Mouse (Mus musculus): ENCODE measurements around the gene Prr15. TPM values are rescaled to one million over a fixed set of nuclear protein-coding genes. Genes with fewer than 3 reads are reported as not detected.

Prr15 gene
- polyA plus RNA-seq, 1 experiment = 0.35 TPM

- Histone ChIP-seq H3K4me1 (ENCODE audit: control insufficient read depth, insufficient read depth, low read length) (no peaks in the 10 kb centered on the region), H3K27ac (ENCODE audit: insufficient read depth, low read length) (no peak overlapping the region), H3K4me3 (ENCODE audit: insufficient read depth, low read length) (no peak overlapping the region)
- TF ChIP-seq POLR2A (IDR thresholded peaks at IDR 0.05; ENCODE audit: low read depth, low read length) (no peak), CTCF (IDR thresholded peaks at IDR 0.05; ENCODE audit: borderline replicate concordance, insufficient read depth, low read length) (no peak)
These were observed 28.4 kb upstream of the Prr15 start for GRCm38 (mm10) chr6:54297231-54297630.

GRCm38 (mm10) chr6:54299417-54299816 is 26.2 kb upstream of the Prr15 start:
- no peak for TF ChIP-seq CTCF (IDR thresholded peaks at IDR 0.05; ENCODE audit: borderline replicate concordance, insufficient read depth, low read length)
- TF ChIP-seq POLR2A (IDR thresholded peaks at IDR 0.05; ENCODE audit: low read depth, low read length) = no peak
- H3K4me3 ChIP-seq (ENCODE audit: insufficient read depth, low read length) = no peak overlapping the region
- H3K4me1 ChIP-seq (ENCODE audit: control insufficient read depth, insufficient read depth, low read length) = no peaks in the 10 kb centered on the region
- H3K27ac ChIP-seq (ENCODE audit: insufficient read depth, low read length) = no peak overlapping the region

GRCm38 (mm10) chr6:54305777-54306176 is 19.9 kb upstream of the Prr15 start:
- Histone ChIP-seq H3K27ac (ENCODE audit: insufficient read depth, low read length) (no peak overlapping the region), H3K4me3 (ENCODE audit: insufficient read depth, low read length) (no peak overlapping the region), H3K4me1 (ENCODE audit: control insufficient read depth, insufficient read depth, low read length) (no peaks in the 10 kb centered on the region)
- TF ChIP-seq CTCF (IDR thresholded peaks at IDR 0.05; ENCODE audit: borderline replicate concordance, insufficient read depth, low read length) = no peak
- TF ChIP-seq POLR2A (IDR thresholded peaks at IDR 0.05; ENCODE audit: low read depth, low read length) = no peak

- H3K27ac ChIP-seq (ENCODE audit: insufficient read depth, low read length) = no peak overlapping the region
- no peak overlapping the region for H3K4me3 ChIP-seq (ENCODE audit: insufficient read depth, low read length)
- TF ChIP-seq POLR2A (IDR thresholded peaks at IDR 0.05; ENCODE audit: low read depth, low read length) = no peak
- no peak for TF ChIP-seq CTCF (IDR thresholded peaks at IDR 0.05; ENCODE audit: borderline replicate concordance, insufficient read depth, low read length)
- H3K4me1 ChIP-seq (ENCODE audit: control insufficient read depth, insufficient read depth, low read length) = no peaks in the 10 kb centered on the region
These were observed 12.6 kb upstream of the Prr15 start for GRCm38 (mm10) chr6:54313071-54313470.

- Histone ChIP-seq H3K4me3 (ENCODE audit: insufficient read depth, low read length) (no peak overlapping the region), H3K4me1 (ENCODE audit: control insufficient read depth, insufficient read depth, low read length) (no peaks in the 10 kb centered on the region), H3K27ac (ENCODE audit: insufficient read depth, low read length) (no peak overlapping the region)
- TF ChIP-seq POLR2A (IDR thresholded peaks at IDR 0.05; ENCODE audit: low read depth, low read length) (no peak), CTCF (IDR thresholded peaks at IDR 0.05; ENCODE audit: borderline replicate concordance, insufficient read depth, low read length) (no peak)
These were observed 7.0 kb upstream of the Prr15 start for GRCm38 (mm10) chr6:54318618-54319017.

- no peak overlapping the region for H3K4me3 ChIP-seq (ENCODE audit: insufficient read depth, low read length)
- no peaks in the 10 kb centered on the region for H3K4me1 ChIP-seq (ENCODE audit: control insufficient read depth, insufficient read depth, low read length)
These were observed 6.4 kb upstream of the Prr15 start for GRCm38 (mm10) chr6:54319198-54319597.

GRCm38 (mm10) chr6:54320236-54320635 is 5.4 kb upstream of the Prr15 start:
- TF ChIP-seq POLR2A (IDR thresholded peaks at IDR 0.05; ENCODE audit: low read depth, low read length) (no peak), CTCF (IDR thresholded peaks at IDR 0.05; ENCODE audit: borderline replicate concordance, insufficient read depth, low read length) (no peak)
- H3K27ac ChIP-seq (ENCODE audit: insufficient read depth, low read length) = no peak overlapping the region
- H3K4me1 ChIP-seq (ENCODE audit: control insufficient read depth, insufficient read depth, low read length) = no peaks in the 10 kb centered on the region
- H3K4me3 ChIP-seq (ENCODE audit: insufficient read depth, low read length) = no peak overlapping the region

More at GRCm38 (mm10) chr6:54319198-54319597, 6.4 kb upstream of the Prr15 start:
- TF ChIP-seq POLR2A (IDR thresholded peaks at IDR 0.05; ENCODE audit: low read depth, low read length) (no peak), CTCF (IDR thresholded peaks at IDR 0.05; ENCODE audit: borderline replicate concordance, insufficient read depth, low read length) (no peak)
- H3K27ac ChIP-seq (ENCODE audit: insufficient read depth, low read length) = no peak overlapping the region

GRCm38 (mm10) chr6:54326671-54327625 is 1.3 kb downstream of the Prr15 start:
- Histone ChIP-seq H3K4me1 (ENCODE audit: control insufficient read depth, insufficient read depth, low read length) (peaks cover 2% of the 10 kb centered on the region; the same call in 1 of the 2 replicates), H3K27ac (ENCODE audit: insufficient read depth, low read length) (no peak overlapping the region), H3K4me3 (ENCODE audit: insufficient read depth, low read length) (peak overlapping the region; percentile 35)
- TF ChIP-seq POLR2A (IDR thresholded peaks at IDR 0.05; ENCODE audit: low read depth, low read length) (no peak), CTCF (IDR thresholded peaks at IDR 0.05; ENCODE audit: borderline replicate concordance, insufficient read depth, low read length) (no peak)

GRCm38 (mm10) chr6:54327626-54328003 is 2.0 kb downstream of the Prr15 start:
- TF ChIP-seq POLR2A (IDR thresholded peaks at IDR 0.05; ENCODE audit: low read depth, low read length) (no peak), CTCF (IDR thresholded peaks at IDR 0.05; ENCODE audit: borderline replicate concordance, insufficient read depth, low read length) (no peak)
- H3K4me1 ChIP-seq (ENCODE audit: control insufficient read depth, insufficient read depth, low read length) = peaks cover 2% of the 10 kb centered on the region; the same call in 1 of the 2 replicates
- H3K4me3 ChIP-seq (ENCODE audit: insufficient read depth, low read length) = peak overlapping the region; percentile 35
- H3K27ac ChIP-seq (ENCODE audit: insufficient read depth, low read length) = no peak overlapping the region

- H3K4me1 ChIP-seq (ENCODE audit: control insufficient read depth, insufficient read depth, low read length) = peaks cover 2% of the 10 kb centered on the region; the same call in 1 of the 2 replicates
- TF ChIP-seq CTCF (IDR thresholded peaks at IDR 0.05; ENCODE audit: borderline replicate concordance, insufficient read depth, low read length) = no peak
- TF ChIP-seq POLR2A (IDR thresholded peaks at IDR 0.05; ENCODE audit: low read depth, low read length) = no peak
- H3K4me3 ChIP-seq (ENCODE audit: insufficient read depth, low read length) = no peak overlapping the region
- no peak overlapping the region for H3K27ac ChIP-seq (ENCODE audit: insufficient read depth, low read length)
These were observed 3.1 kb downstream of the Prr15 start for GRCm38 (mm10) chr6:54328783-54329182.

All from embryonic fibroblast, embryonic 13.5 days (primary cell).